Mouse (Mus musculus) hindbrain, embryonic 13.5 days (tissue): ENCODE results near the gene Slc7a7. TPM values are rescaled to one million over a fixed set of nuclear protein-coding genes. Genes with fewer than 3 reads are reported as not detected.
A peak's percentile ranks its signal among the peaks of the same experiment; 100 is the strongest.

ENCODE experiments used
- ATAC-seq: fragments of 200-750 bp; cut with Nextera tagmentation; 2 replicates; pipeline ENCODE4 v1.8.0; 2017; ENCODE audit warnings: moderate TSS enrichment; ENCODE audit not compliant: low FRiP score
- H3K27ac ChIP-seq: fragments of 300-500 bp; sonication (generic); 2 replicates; pipeline ENCODE4 v1.5.1; 2015; ENCODE audit warnings: inconsistent platforms, mild to moderate bottlenecking, moderate library complexity
- H3K27me3 ChIP-seq: fragments of 300-500 bp; sonication (generic); 2 replicates; pipeline ENCODE4 v1.6.1; 2015; ENCODE audit warnings: mild to moderate bottlenecking, inconsistent platforms
- H3K36me3 ChIP-seq: fragments of 300-500 bp; sonication (generic); 2 replicates; pipeline ENCODE4 v1.6.1; 2015; ENCODE audit warnings: mild to moderate bottlenecking, inconsistent platforms
- H3K4me1 ChIP-seq: fragments of 300-500 bp; sonication (generic); replicated peaks from 2 replicates; pipeline ENCODE4 v1.6.1; 2015; ENCODE audit warnings: inconsistent platforms
- H3K4me2 ChIP-seq: fragments of 300-500 bp; sonication (generic); 2 replicates; pipeline ENCODE4 v1.6.1; 2015; ENCODE audit warnings: inconsistent platforms, mild to moderate bottlenecking, moderate library complexity
- H3K4me3 ChIP-seq: fragments of 300-500 bp; sonication (generic); 2 replicates; pipeline ENCODE4 v1.5.1; 2015; ENCODE audit warnings: mild to moderate bottlenecking, inconsistent platforms
- H3K9ac ChIP-seq: fragments of 300-500 bp; sonication (generic); 2 replicates; pipeline ENCODE4 v1.6.1; 2015; ENCODE audit warnings: mild to moderate bottlenecking, inconsistent platforms
- H3K9me3 ChIP-seq: fragments of 300-500 bp; sonication (generic); 2 replicates; pipeline ENCODE4 v1.6.1; 2016; ENCODE audit warnings: inconsistent platforms
- WGBS: fragments of 180-500 bp; shearing (Covaris S2); methylation state at CpG from one replicate; pipeline ENCODE4 v1.1.7; 2015; 5-methylcytosine and 5-hydroxymethylcytosine counted together
- polyA plus RNA-seq: library from polyadenylated mRNA; unstranded; fragments of >200 nt; fragmentation: Nextera tagmentation; extraction: Ambion mirVana; gene quantifications from 2 replicates; pipeline ENCODE4 v1.2.1, GENCODE M21; 2015

The Slc7a7 gene
- polyA plus RNA-seq, 1 experiment from 2014 or later, result 5.9 TPM

DNA sequence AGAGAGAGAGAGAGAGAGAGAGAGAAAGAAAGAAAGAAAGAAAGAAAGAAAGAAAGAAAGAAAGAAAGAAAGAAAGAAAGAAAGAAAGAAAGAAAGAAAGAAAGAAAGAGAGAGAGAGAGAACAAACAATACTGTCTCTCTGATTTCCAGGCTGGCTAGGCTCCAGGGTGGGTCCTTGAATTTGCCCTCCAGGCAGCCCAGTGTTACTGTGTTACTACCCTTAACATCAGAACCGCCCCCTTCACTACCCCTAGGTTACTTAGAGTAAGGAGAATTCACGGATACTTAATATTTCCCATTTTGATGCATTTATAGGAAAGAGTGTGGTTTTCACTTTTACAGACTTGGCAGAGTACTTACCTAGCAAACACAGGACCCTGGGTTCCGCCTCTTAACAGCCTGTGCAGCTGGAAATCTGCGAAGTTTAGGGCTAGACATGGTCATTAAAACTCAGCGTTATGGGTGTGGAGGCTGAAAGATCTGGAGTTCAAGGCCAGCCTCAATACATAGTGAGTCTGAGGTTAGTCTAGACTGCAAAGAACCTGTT, 1.3 kb downstream of the Slc7a7 start:
- Histone ChIP-seq H3K4me3 (no peak overlapping the region), H3K9ac (no peak overlapping the region), H3K27ac (no peak overlapping the region), H3K9me3 (no peaks in the 10 kb centered on the region), H3K4me1 (peaks cover 12% of the 10 kb centered on the region), H3K4me2 (no peak overlapping the region), H3K27me3 (peaks cover 50% of the 10 kb centered on the region), H3K36me3 (no peaks in the 10 kb centered on the region)
- WGBS, result 33% methylated on average over 5 of the region's 5 CpGs
- ATAC-seq, result no peak

DNA sequence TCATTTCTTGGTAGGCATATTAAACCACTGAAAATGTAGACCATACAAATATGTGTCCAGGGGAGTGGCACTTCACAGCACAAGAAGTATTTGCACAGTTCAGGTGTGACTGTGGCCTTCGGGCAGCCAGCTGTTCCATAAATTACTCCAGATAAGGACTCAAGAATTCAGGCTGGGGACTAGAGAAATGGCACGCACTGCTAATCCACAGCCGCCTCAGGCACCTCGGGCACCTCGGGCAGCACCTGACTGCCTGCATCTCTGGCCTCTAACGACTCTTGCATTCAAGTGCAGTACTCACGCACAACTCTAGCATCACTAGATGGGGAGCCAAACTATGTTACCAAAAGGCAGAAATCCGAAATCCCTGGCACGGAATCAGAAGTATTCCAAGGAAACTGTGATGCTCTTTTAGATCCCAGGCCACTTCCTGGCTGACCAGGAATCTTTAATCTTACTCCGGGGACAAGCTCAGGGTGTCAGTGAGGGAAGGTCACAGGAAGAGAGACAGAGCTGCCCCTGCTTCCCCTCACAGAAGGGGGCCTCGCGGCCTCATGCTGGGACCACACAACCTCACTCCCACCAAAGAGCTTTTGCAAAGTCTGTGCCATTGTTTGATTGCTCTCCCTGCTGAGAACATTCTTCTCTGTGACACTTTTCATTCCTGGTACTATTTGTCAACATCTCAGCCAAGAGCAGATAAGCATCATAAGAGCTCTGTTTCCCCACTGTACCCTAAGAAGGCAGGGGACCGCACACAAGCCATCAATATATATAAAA, 2.1 kb downstream of the Slc7a7 start:
- Histone ChIP-seq H3K4me3 (no peak overlapping the region), H3K9ac (no peak overlapping the region), H3K9me3 (no peaks in the 10 kb centered on the region), H3K4me2 (no peak overlapping the region), H3K27ac (no peak overlapping the region), H3K36me3 (no peaks in the 10 kb centered on the region), H3K4me1 (peaks cover 14% of the 10 kb centered on the region), H3K27me3 (peaks cover 50% of the 10 kb centered on the region)
- ATAC-seq, result no peak
- WGBS, result 11% methylated on average over 13 of the region's 13 CpGs

DNA sequence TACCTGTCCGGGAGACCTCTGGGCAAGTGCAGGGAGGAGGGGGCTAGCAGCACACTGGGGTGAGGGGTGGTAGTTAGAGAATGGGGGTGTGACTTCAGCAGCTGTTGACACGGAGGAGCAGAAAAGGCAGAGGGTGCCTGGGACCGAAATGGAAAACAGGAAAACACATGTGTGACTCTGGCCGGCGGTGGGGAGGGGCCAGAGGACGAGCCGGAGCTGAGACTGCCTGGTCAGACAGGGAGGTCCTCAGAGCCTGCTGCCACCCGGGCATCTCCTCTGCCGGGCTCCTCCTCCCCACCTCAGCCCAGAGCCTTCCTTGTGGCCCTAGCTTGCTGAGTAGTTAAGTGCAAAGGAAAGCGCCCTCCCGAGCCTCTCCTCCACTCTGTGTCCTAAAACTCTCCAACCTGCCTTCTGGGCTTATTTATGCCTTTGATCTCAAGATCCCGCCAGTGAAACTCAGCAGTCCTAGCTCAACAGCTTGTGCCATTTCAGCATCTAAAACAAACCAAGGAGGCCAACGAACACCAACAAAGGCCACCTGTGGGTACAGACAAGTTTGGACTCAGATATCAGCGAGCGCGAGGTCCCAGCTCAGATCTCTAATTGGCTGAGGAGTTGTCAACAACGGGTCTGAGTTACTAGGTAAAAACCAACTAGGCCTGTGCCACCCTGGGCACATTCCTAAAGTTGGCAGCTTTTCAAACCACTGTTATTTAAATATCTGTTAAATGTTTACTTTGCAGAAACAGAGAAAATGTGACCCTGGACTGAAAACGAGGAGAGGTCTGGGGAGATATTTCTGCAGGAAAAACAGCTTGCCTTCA, 3.5 kb downstream of the Slc7a7 start:
- no peak overlapping the region for H3K27ac ChIP-seq
- WGBS, result 10% methylated on average over 18 of the region's 18 CpGs
- no peaks in the 10 kb centered on the region for H3K36me3 ChIP-seq
- H3K4me1 ChIP-seq, result peaks cover 21% of the 10 kb centered on the region
- ATAC-seq, result no peak
- no peak overlapping the region for H3K4me3 ChIP-seq
- H3K4me2 ChIP-seq, result 0 out of 2 replicates have a peak overlapping the region, but pooled peaks have one; percentile 4
- H3K9ac ChIP-seq, result no peak overlapping the region
- H3K9me3 ChIP-seq, result no peaks in the 10 kb centered on the region
- peaks cover 50% of the 10 kb centered on the region for H3K27me3 ChIP-seq

- H3K9me3 ChIP-seq, result no peaks in the 10 kb centered on the region
- H3K9ac ChIP-seq, result no peak overlapping the region
- H3K27me3 ChIP-seq, result peaks cover 47% of the 10 kb centered on the region
- 32% methylated on average over 2 of the region's 2 CpGs for WGBS
- 0 out of 2 replicates have a peak overlapping the region, but pooled peaks have one; percentile 25 for H3K27ac ChIP-seq
- no peaks in the 10 kb centered on the region for H3K36me3 ChIP-seq
- no peak overlapping the region for H3K4me3 ChIP-seq
- H3K4me1 ChIP-seq, result peaks cover 21% of the 10 kb centered on the region
- H3K4me2 ChIP-seq, result peak overlapping the region; percentile 6; the same call in 1 of the 2 replicates
- ATAC-seq, result no peak
Observed at GRCm38 (mm10) chr14:54412629-54413170, 4.9 kb downstream of the Slc7a7 start.

DNA sequence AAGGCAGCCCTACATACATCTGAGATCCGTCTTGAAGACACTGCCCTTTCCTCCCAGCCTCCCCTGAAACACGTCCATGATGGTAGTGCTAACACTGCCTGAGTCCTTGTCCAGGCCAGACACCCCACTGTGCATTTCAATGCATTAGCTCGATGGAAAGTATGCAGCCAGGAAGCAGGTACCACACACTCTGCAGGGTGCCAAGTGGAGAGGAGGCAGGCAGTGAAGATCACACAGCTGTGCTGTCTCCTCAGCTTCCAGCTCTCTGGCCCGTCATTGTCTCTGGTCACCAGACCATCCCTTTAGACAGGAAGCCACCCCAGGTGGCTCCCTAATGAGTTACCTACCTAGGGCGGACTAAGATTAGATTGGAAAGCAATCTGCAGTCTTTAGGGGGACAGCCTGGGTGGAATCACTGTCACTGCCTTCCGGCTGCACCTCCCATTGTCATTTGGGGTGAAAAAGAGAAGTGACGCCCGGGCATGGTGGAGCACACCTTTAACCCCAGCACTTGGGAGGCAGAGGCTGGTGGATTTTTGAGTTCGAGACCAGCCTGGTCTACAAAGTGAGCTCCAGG, 5.5 kb downstream of the Slc7a7 start:
- Histone ChIP-seq H3K4me3 (no peak overlapping the region), H3K4me2 (no peak overlapping the region), H3K36me3 (no peaks in the 10 kb centered on the region), H3K9ac (no peak overlapping the region), H3K9me3 (no peaks in the 10 kb centered on the region), H3K27me3 (peaks cover 41% of the 10 kb centered on the region), H3K4me1 (peaks cover 21% of the 10 kb centered on the region; the same call in 1 of the 2 replicates), H3K27ac (no peak overlapping the region)
- 38% methylated on average over 9 of the region's 9 CpGs for WGBS
- no peak for ATAC-seq

GRCm38 (mm10) chr14:54409980-54410810, 7.4 kb downstream of the Slc7a7 start:
- Histone ChIP-seq H3K9ac (no peak overlapping the region), H3K4me2 (peak overlapping the region; percentile 21; the same call in 1 of the 2 replicates), H3K27me3 (peaks cover 26% of the 10 kb centered on the region), H3K4me3 (no peak overlapping the region), H3K36me3 (no peaks in the 10 kb centered on the region), H3K27ac (peak overlapping the region; percentile 61; the same call in 1 of the 2 replicates), H3K9me3 (no peaks in the 10 kb centered on the region), H3K4me1 (peaks cover 16% of the 10 kb centered on the region; the same call in 1 of the 2 replicates)
- WGBS, result 43% methylated on average over 17 of the region's 17 CpGs
- no peak for ATAC-seq

DNA sequence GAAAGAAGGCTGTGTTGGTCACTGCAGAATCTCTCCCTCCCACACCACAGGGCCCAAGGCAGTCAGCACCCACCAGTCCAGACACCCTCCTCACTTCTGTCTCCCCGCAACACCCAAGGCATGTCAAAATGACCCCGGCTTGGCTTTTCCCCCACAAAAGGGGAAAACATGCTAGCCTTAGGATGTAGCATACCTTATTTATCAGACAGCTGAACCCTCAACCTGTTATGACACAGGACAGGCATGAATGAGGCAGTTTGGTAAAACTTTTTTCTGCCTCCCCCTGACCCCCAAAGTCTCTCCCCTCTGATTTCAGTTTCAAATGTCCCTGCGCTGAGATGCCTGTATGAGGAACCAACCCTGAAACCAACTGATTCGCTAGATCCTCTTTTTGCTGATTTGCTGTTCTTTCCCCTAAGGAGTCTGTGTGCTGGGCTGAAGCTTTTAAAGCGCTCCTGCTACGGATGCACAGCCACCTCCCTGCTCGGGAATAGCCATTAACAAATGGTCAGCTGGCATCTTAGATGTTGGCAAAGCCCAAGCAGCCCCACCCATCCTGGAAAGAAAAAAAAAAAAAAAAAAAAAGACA, 8.4 kb downstream of the Slc7a7 start:
- WGBS, result 78% methylated on average over 7 of the region's 7 CpGs
- Histone ChIP-seq H3K4me3 (no peak overlapping the region), H3K9me3 (no peaks in the 10 kb centered on the region), H3K9ac (no peak overlapping the region), H3K27ac (no peak overlapping the region), H3K36me3 (no peaks in the 10 kb centered on the region), H3K4me2 (no peak overlapping the region), H3K27me3 (peaks cover 16% of the 10 kb centered on the region), H3K4me1 (peaks cover 14% of the 10 kb centered on the region; the same call in 1 of the 2 replicates)
- ATAC-seq, result no peak

GRCm38 (mm10) chr14:54408336-54409056, 9.1 kb downstream of the Slc7a7 start:
- 0 out of 2 replicates have a peak overlapping the region, but pooled peaks have one; percentile 6 for H3K4me2 ChIP-seq
- H3K27me3 ChIP-seq, result peaks cover 10% of the 10 kb centered on the region
- no peak for ATAC-seq
- no peak overlapping the region for H3K4me3 ChIP-seq
- WGBS, result 82% methylated on average over 25 of the region's 25 CpGs
- no peak overlapping the region for H3K27ac ChIP-seq
- H3K36me3 ChIP-seq, result no peaks in the 10 kb centered on the region
- H3K9ac ChIP-seq, result no peak overlapping the region
- H3K9me3 ChIP-seq, result no peaks in the 10 kb centered on the region
- 0 out of 2 replicates have a peak, but pooled peaks cover 8% of the 10 kb centered on the region for H3K4me1 ChIP-seq

DNA sequence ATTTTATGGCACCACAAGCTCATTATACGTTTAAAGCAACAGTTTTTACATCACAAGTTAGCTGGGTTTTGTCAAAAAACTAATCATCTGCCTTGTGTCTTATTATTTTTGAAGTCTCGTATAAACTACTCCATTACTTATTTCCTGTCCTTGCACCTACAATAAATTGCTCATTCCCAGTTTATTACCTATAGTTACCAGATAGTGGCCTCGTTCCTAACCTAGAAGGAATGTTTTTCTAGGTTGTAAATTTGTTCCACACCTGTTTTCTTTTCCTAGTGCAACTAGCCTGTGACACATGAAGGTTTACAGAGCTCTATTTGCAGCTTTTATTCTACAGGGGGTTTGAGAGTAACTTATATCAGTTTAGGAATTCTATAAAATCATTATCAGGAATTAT, 15.9 kb downstream of the Slc7a7 start:
- Histone ChIP-seq H3K4me1 (no peaks in the 10 kb centered on the region), H3K27ac (no peak overlapping the region), H3K4me3 (no peak overlapping the region), H3K4me2 (no peak overlapping the region), H3K9me3 (no peaks in the 10 kb centered on the region), H3K9ac (no peak overlapping the region), H3K36me3 (no peaks in the 10 kb centered on the region), H3K27me3 (no peaks in the 10 kb centered on the region)
- no peak for ATAC-seq
- 89% methylated on average over 3 of the region's 3 CpGs for WGBS

DNA sequence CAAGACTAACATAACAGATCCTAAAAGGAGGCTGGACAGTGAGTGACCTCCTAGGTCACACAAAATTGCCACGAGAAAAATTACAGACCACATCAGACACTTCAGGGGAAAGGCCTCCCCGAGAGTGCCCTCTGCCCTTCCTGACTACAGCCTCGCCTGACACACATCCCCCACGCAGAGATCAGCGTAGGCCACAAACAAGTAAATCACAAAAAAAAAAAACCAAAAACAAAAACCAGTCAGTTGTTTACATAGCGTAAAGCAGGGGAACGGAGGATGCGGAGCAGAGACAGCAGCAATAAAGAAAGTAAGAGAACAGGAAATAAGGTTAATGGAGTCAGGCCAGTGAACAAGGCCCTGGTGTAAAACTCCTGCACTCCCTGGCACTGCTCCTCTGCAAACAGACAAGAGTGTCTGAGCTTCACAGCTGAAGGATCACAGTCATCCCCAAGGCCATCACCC, 18.6 kb downstream of the Slc7a7 start:
- Histone ChIP-seq H3K4me2 (no peak overlapping the region), H3K27ac (no peak overlapping the region), H3K9ac (no peak overlapping the region), H3K27me3 (no peaks in the 10 kb centered on the region), H3K9me3 (no peaks in the 10 kb centered on the region), H3K36me3 (no peaks in the 10 kb centered on the region), H3K4me1 (no peaks in the 10 kb centered on the region), H3K4me3 (no peak overlapping the region)
- 60% methylated on average over 8 of the region's 8 CpGs for WGBS
- ATAC-seq, result no peak
